Mouse (Mus musculus) stomach, embryonic 15.5 days (tissue): ENCODE data around the gene Tmeff1. TPM values are rescaled to one million over a fixed set of nuclear protein-coding genes. Genes with fewer than 3 reads are reported as not detected.
"Not testable (repeated sequence)": the region's sequence is repeated elsewhere in the genome, so short reads cannot be mapped to it uniquely, and the experiment has no call there.

Source experiments
- ATAC-seq: fragments of 200-750 bp; cut with Nextera tagmentation; 2 replicates; pipeline ENCODE4 v1.8.0; 2017; ENCODE audit warnings: low read depth, moderate number of reproducible peaks, moderate TSS enrichment; ENCODE audit not compliant: insufficient read depth, low FRiP score
- H3K27ac ChIP-seq: fragments of 300-500 bp; sonication (generic); 2 replicates; pipeline ENCODE4 v1.5.1; 2015; ENCODE audit warnings: mild to moderate bottlenecking, inconsistent platforms
- H3K27me3 ChIP-seq: fragments of 300-500 bp; sonication (generic); replicated peaks from 2 replicates; pipeline ENCODE4 v1.6.1; 2015; ENCODE audit warnings: inconsistent platforms
- H3K36me3 ChIP-seq: fragments of 300-500 bp; sonication (generic); 2 replicates; pipeline ENCODE4 v1.6.1; 2015; ENCODE audit warnings: inconsistent platforms
- H3K4me1 ChIP-seq: fragments of 300-500 bp; sonication (generic); 2 replicates; pipeline ENCODE4 v1.6.1; 2015; ENCODE audit warnings: inconsistent platforms
- H3K4me2 ChIP-seq: fragments of 300-500 bp; sonication (generic); 2 replicates; pipeline ENCODE4 v1.6.1; 2015; ENCODE audit warnings: mild to moderate bottlenecking, inconsistent platforms
- H3K4me3 ChIP-seq: fragments of 300-500 bp; sonication (generic); replicated peaks from 2 replicates; pipeline ENCODE4 v1.5.1; 2015; ENCODE audit warnings: inconsistent platforms
- H3K9ac ChIP-seq: fragments of 300-500 bp; sonication (generic); 2 replicates; pipeline ENCODE4 v1.6.1; 2015; ENCODE audit warnings: inconsistent platforms
- H3K9me3 ChIP-seq: fragments of 300-500 bp; sonication (generic); 2 replicates; pipeline ENCODE4 v1.6.1; 2016; ENCODE audit warnings: inconsistent platforms
- WGBS: fragments of 180-500 bp; shearing (Covaris S2); methylation state at CpG from one replicate; pipeline ENCODE4 v1.1.7; 2015; 5-methylcytosine and 5-hydroxymethylcytosine counted together
- polyA plus RNA-seq: library from polyadenylated mRNA; unstranded; fragments of >200 nt; fragmentation: Nextera tagmentation; extraction: Ambion mirVana; gene quantifications from 2 replicates; pipeline ENCODE4 v1.2.1, GENCODE M21; 2015

Tmeff1 gene
- polyA plus RNA-seq, 1 experiment from 2014 or later: 52.2 TPM

GRCm38 (mm10) chr4:48680648-48681343 lies 95.8 kb downstream of the Tmeff1 start:
- no peaks in the 10 kb centered on the region; the same call in 1 of the 2 replicates for H3K4me1 ChIP-seq
- H3K9me3 ChIP-seq: no peaks in the 10 kb centered on the region
- no peaks in the 10 kb centered on the region for H3K27me3 ChIP-seq
- no peak overlapping the region for H3K4me3 ChIP-seq
- H3K27ac ChIP-seq: peak overlapping the region; percentile 57; the same call in 1 of the 2 replicates
- no peak overlapping the region for H3K9ac ChIP-seq
- WGBS: 34% methylated on average over 10 of the region's 11 CpGs
- 0 out of 2 replicates have a peak, but pooled peaks have one; percentile 29 for ATAC-seq
- peak overlapping the region; percentile 35; the same call in 1 of the 2 replicates for H3K4me2 ChIP-seq
- H3K36me3 ChIP-seq: no peaks in the 10 kb centered on the region

GRCm38 (mm10) chr4:48683126-48683525 lies 98.2 kb downstream of the Tmeff1 start:
- Histone ChIP-seq H3K27ac (no peak overlapping the region), H3K4me1 (no peaks in the 10 kb centered on the region; the same call in 1 of the 2 replicates), H3K9me3 (no peaks in the 10 kb centered on the region), H3K36me3 (no peaks in the 10 kb centered on the region), H3K27me3 (no peaks in the 10 kb centered on the region), H3K4me3 (no peak overlapping the region), H3K4me2 (no peak overlapping the region), H3K9ac (no peak overlapping the region)
- ATAC-seq: no peak
- 95% methylated on average over 8 of the region's 8 CpGs for WGBS

DNA sequence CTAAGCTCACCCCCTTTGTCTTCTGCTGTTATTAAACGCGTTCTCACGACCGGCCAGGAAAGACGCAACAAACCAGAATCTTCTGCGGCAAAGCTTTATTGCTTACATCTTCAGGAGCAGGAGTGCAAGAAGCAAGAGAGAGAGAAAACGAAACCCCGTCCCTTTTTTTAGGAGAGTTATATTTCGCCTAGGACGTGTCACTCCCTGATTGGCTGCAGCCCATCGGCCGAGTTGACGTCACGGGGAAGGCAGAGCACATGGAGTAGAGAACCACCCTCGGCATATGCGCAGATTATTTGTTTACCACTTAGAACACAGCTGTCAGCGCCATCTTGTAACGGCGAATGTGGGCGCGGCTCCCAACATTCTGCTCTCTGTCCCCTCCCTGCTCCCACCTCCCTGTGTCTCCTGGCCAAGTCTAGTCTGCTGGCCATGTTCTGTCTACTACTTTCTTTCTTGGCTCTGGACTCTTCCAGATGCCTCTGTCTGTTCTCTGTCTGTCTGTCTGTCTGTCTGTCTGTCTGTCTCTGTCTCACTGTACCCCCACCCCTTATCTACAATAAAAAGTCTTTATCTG lies 98.7 kb downstream of the Tmeff1 start:
- not testable (repeated sequence) for H3K27ac ChIP-seq, H3K4me1 ChIP-seq, H3K4me2 ChIP-seq, H3K9ac ChIP-seq, H3K27me3 ChIP-seq, H3K4me3 ChIP-seq, H3K9me3 ChIP-seq, ATAC-seq, H3K36me3 ChIP-seq
- whole genome bisulfite sequencing: 93% methylated on average over 18 of the region's 21 CpGs

DNA sequence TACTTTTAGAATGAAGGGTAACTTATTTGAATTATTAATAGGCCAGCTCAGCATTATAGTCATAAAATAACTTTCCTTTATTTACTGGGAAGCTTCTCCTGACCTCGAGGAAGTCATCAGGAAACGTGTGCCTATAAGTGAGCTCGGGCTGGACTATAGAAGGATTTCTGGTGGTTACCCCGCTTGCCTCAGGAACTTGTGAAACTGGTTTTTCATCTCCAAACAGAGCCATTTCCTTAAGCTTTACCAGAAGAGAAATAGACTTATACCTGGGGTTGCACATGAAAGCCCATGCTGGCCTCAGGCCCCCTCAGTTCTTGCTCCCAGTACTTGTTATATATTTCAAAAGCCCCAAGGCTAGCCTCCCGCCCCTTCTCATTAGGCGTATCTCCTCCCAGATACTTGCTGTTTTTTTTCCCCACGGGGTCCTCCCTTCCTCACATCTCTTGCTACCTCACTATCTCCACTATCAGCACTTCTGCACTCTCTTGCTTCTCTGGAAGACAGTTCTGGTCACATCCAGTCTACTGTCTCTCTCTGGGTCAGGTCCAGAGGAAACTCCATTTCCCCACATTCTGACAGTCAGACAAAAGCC lies 99.7 kb downstream of the Tmeff1 start:
- H3K27ac ChIP-seq: peak overlapping the region; percentile 42
- H3K36me3 ChIP-seq: no peaks in the 10 kb centered on the region
- no peak overlapping the region for H3K4me3 ChIP-seq
- no peak overlapping the region for H3K9ac ChIP-seq
- H3K27me3 ChIP-seq: no peaks in the 10 kb centered on the region
- no peak overlapping the region for H3K4me2 ChIP-seq
- ATAC-seq: no peak
- WGBS: 58% methylated on average over 7 of the region's 7 CpGs
- H3K9me3 ChIP-seq: no peaks in the 10 kb centered on the region
- H3K4me1 ChIP-seq: no peaks in the 10 kb centered on the region; the same call in 1 of the 2 replicates

DNA sequence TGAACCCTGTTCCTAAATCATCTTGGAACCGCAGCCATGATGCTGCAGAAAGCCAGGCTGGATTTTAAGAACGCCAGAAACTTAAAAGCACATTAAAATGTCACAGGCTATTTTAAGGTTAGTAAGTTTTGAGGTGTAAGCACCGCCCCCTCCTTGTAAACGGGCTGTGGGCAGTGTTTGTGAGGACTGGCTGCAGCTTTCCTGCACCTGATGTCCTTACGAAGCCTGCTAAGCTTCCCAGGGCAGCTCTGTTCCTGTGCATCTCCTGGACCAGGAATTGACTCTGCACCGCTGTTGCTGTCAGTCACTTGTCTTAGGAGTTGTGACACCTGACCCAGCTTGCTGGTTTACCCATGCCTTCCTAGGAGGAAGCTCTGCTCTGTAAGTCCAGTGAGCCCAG lies 103.2 kb downstream of the Tmeff1 start:
- WGBS: 64% methylated on average over 6 of the region's 6 CpGs
- no peaks in the 10 kb centered on the region; the same call in 1 of the 2 replicates for H3K4me1 ChIP-seq
- H3K27me3 ChIP-seq: no peaks in the 10 kb centered on the region
- H3K9ac ChIP-seq: no peak overlapping the region
- ATAC-seq: no peak
- H3K36me3 ChIP-seq: no peaks in the 10 kb centered on the region
- H3K27ac ChIP-seq: no peak overlapping the region
- H3K4me2 ChIP-seq: no peak overlapping the region
- no peak overlapping the region for H3K4me3 ChIP-seq
- no peaks in the 10 kb centered on the region for H3K9me3 ChIP-seq

GRCm38 (mm10) chr4:48690640-48691039 lies 105.7 kb downstream of the Tmeff1 start:
- Histone ChIP-seq H3K9me3 (no peaks in the 10 kb centered on the region), H3K9ac (no peak overlapping the region), H3K4me3 (no peak overlapping the region), H3K27me3 (no peaks in the 10 kb centered on the region), H3K4me1 (no peaks in the 10 kb centered on the region), H3K36me3 (no peaks in the 10 kb centered on the region), H3K4me2 (no peak overlapping the region), H3K27ac (no peak overlapping the region)
- ATAC-seq: no peak
- WGBS: 82% methylated on average over 9 of the region's 9 CpGs

- Histone ChIP-seq H3K27me3 (no peaks in the 10 kb centered on the region), H3K4me3 (no peak overlapping the region), H3K4me2 (no peak overlapping the region), H3K9ac (no peak overlapping the region), H3K36me3 (no peaks in the 10 kb centered on the region), H3K27ac (no peak overlapping the region), H3K4me1 (no peaks in the 10 kb centered on the region), H3K9me3 (no peaks in the 10 kb centered on the region)
- ATAC-seq: no peak
- 45% methylated on average over 7 of the region's 7 CpGs for WGBS
Measured at GRCm38 (mm10) chr4:48691793-48692437, 106.9 kb downstream of the Tmeff1 start.

- Histone ChIP-seq H3K36me3 (no peaks in the 10 kb centered on the region), H3K4me3 (no peak overlapping the region), H3K9me3 (no peaks in the 10 kb centered on the region), H3K27me3 (no peaks in the 10 kb centered on the region), H3K4me2 (no peak overlapping the region), H3K9ac (no peak overlapping the region), H3K4me1 (no peaks in the 10 kb centered on the region), H3K27ac (no peak overlapping the region)
- WGBS: 52% methylated on average over 9 of the region's 9 CpGs
- no peak for ATAC-seq
Measured at GRCm38 (mm10) chr4:48692736-48693292, 107.8 kb downstream of the Tmeff1 start.

DNA sequence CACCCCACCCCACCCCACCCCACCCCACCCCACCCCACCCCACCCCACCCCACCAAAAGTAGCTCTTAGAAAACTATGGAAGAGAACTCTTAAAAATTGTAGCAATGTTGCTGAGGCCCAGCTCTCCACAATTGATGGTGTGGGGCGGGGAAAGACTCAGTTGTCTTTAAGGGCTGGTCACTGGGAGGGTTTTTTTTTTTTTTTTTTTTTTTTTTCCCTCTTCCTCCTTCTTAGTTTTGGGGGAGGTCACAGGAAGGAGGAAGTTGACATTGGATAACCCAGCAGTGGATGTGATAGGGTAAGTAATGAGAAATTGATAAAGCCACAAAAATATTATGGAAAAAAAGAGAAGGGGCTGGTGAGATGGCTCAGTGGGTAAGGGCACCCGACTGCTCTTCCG lies 111.7 kb downstream of the Tmeff1 start:
- ATAC-seq: no peak
- WGBS: 86% methylated on average over 3 of the region's 3 CpGs
- no peaks in the 10 kb centered on the region for H3K4me1 ChIP-seq
- H3K27me3 ChIP-seq: no peaks in the 10 kb centered on the region
- H3K4me2 ChIP-seq: no peak overlapping the region
- no peaks in the 10 kb centered on the region for H3K36me3 ChIP-seq
- H3K4me3 ChIP-seq: no peak overlapping the region
- no peak overlapping the region for H3K27ac ChIP-seq
- H3K9me3 ChIP-seq: no peaks in the 10 kb centered on the region
- no peak overlapping the region for H3K9ac ChIP-seq

DNA sequence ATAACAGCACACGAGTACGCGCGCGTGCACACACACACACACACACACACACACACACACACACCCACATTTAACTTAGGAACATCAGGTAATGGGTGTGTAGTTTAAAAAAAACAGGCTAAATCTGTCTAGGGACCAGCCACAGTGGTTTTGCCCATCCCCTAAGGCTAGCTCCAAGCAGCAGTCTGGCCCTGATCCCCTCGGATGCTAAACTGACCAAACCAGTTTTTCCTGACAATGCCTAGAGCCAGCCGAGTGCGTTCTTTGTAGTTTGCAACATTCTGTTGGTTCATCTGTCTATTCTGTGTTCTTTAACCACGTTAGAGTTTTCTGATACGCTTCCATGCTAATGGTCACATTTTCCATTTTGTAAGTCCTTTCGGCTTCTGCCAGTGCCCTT lies 112.3 kb downstream of the Tmeff1 start:
- Histone ChIP-seq H3K27ac (no peak overlapping the region), H3K9me3 (no peaks in the 10 kb centered on the region), H3K4me3 (no peak overlapping the region), H3K9ac (no peak overlapping the region), H3K4me2 (no peak overlapping the region), H3K27me3 (no peaks in the 10 kb centered on the region), H3K36me3 (no peaks in the 10 kb centered on the region), H3K4me1 (no peaks in the 10 kb centered on the region)
- 52% methylated on average over 11 of the region's 11 CpGs for WGBS
- no peak for ATAC-seq
